Mouse (Mus musculus): ENCODE measurements at regions not wholly inside any gene's neighbourhood (a gene's known extent, or its start where the extent isn't known, plus 50 kb on each side); places are given as distances from the start of the nearest gene placed in this dataset.

DNA sequence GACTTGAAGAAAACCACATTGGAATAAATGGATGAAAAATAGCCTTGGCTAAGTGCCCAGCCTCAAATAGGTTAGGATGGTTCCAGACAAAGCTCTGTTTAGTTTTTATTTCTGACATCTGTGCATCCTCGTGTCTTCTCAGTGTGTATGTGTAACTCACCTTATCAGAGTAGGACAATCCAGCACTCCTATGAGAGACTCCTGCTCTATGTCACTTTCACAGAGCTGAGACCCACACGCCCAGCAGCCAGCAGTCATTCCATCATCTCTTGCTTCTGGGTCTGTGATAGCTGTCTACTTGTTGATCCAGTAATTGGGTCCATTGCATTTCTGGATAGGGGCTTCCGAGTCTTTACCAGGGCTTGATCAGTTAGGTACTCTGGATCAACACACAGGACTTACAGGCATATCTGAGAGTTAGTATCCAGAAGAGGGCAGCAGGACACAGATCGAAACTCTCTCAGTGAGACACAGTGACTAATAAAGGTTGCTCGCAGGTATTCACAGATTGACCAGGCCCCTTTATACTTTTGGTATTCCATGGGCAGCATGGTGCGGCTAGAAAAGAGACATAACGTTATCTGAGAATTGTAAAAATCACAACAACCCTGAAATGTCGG, 286.3 kb upstream of the Fam92a start:
- TF ChIP-seq GATA1 (IDR thresholded peaks at IDR 0.05; ENCODE audit: borderline replicate concordance, low read length) (no peak), FLI1 (IDR thresholded peaks at IDR 0.05; ENCODE audit: low read length) (no peak)

All from megakaryocyte, embryonic 14.5 days (primary cell).